Mouse (Mus musculus) C2C12 (cell line): ENCODE data around the gene Trim29. TPM values are rescaled to one million over a fixed set of nuclear protein-coding genes. Genes with fewer than 3 reads are reported as not detected.

Source experiments
- H3K27me3 ChIP-seq: one replicate; pipeline ENCODE4 v1.6.1; 2011; ENCODE audit not compliant: control insufficient read depth, insufficient read depth, insufficient read length
- H3K36me3 ChIP-seq: one replicate; pipeline ENCODE4 v1.6.1; 2011; ENCODE audit not compliant: control insufficient read depth, insufficient read depth
- H3K4me3 ChIP-seq: one replicate; pipeline ENCODE4 v1.5.1; 2011; ENCODE audit warnings: mild to moderate bottlenecking, control low read depth; ENCODE audit not compliant: poor library complexity, insufficient read depth, severe bottlenecking
- H3K79me2 ChIP-seq: one replicate; pipeline ENCODE4 v1.6.1; 2011; ENCODE audit not compliant: control insufficient read depth, insufficient read depth
- H3K79me3 ChIP-seq: one replicate; pipeline ENCODE4 v1.6.1; 2011; ENCODE audit warnings: low read depth, control low read depth
- H3ac ChIP-seq: one replicate; pipeline ENCODE3; 2011; ENCODE audit warnings: low read depth; ENCODE audit not compliant: control insufficient read depth, insufficient read length
- CEBPB ChIP-seq: IDR thresholded peaks from one replicate; pipeline ENCODE4 v1.6.1; 2011; ENCODE audit warnings: low read depth, mild to moderate bottlenecking, control low read depth, moderate library complexity
- CTCF ChIP-seq: IDR thresholded peaks from one replicate; pipeline ENCODE4 v1.5.1; 2011; ENCODE audit not compliant: control insufficient read depth, insufficient read depth, insufficient read length
- FOSL1 ChIP-seq: IDR thresholded peaks from one replicate; pipeline ENCODE4 v1.8.0; 2011; ENCODE audit warnings: mild to moderate bottlenecking, low read length; ENCODE audit not compliant: poor library complexity, insufficient read depth, severe bottlenecking
- MAX ChIP-seq: IDR thresholded peaks from one replicate; pipeline ENCODE4 v1.6.1; 2011; ENCODE audit warnings: mild to moderate bottlenecking, control low read depth
- MYOD1 ChIP-seq: IDR thresholded peaks from one replicate; pipeline ENCODE4 v1.6.1; 2011; ENCODE audit warnings: low read depth; ENCODE audit not compliant: control insufficient read depth, insufficient read length
- MYOG ChIP-seq: IDR thresholded peaks from one replicate; pipeline ENCODE4 v1.6.1; 2011; ENCODE audit not compliant: control insufficient read depth, insufficient read length; ENCODE audit errors: extremely low read depth
- USF1 ChIP-seq: IDR thresholded peaks from one replicate; pipeline ENCODE4 v1.6.1; 2011; ENCODE audit warnings: low read depth, mild to moderate bottlenecking, control low read depth, moderate library complexity
- polyA plus RNA-seq: library from polyadenylated mRNA; unstranded; fragments of >200 nt; fragmentation: generic; extraction: Trizol; gene quantifications from one replicate; pipeline ENCODE4 v1.2.1, GENCODE M21; 2012; ENCODE audit warnings: missing spikeins

The Trim29 gene
- polyA plus RNA-seq, 1 experiment, result 0.02 TPM

DNA sequence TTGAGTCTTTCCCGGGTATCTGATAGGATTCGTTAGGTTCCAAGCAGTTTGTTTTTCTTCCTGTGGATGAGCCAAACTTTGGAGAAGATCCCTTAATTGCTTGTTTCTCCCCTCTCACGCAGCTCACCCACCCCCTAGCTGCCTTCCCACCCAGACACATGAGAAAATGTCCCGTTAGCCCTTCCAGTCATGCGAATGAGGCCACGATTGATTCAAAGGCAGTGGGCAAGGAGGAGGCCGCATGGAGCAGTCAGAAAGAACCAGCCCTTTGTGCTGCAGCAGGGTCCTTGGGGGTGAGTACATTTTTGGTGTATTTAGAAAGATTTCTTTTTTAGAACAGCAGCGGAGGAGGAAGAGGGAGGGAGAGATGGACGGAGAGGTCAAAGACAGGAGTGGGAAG lies 45.5 kb upstream of the Trim29 start:
- H3K36me3 ChIP-seq, result no peaks in the 10 kb centered on the region
- H3K79me2 ChIP-seq, result no peaks in the 10 kb centered on the region
- no peak for TF ChIP-seq MYOD1
- no peak for TF ChIP-seq MAX
- no peak for TF ChIP-seq USF1
- no peak for TF ChIP-seq CEBPB
- no peak for TF ChIP-seq FOSL1
- TF ChIP-seq MYOG, result no peak
- TF ChIP-seq CTCF, result no peak
- H3K27me3 ChIP-seq, result no peaks in the 10 kb centered on the region
- no peaks in the 10 kb centered on the region for H3K79me3 ChIP-seq
- no peak overlapping the region for H3ac ChIP-seq
- H3K4me3 ChIP-seq, result no peak overlapping the region

DNA sequence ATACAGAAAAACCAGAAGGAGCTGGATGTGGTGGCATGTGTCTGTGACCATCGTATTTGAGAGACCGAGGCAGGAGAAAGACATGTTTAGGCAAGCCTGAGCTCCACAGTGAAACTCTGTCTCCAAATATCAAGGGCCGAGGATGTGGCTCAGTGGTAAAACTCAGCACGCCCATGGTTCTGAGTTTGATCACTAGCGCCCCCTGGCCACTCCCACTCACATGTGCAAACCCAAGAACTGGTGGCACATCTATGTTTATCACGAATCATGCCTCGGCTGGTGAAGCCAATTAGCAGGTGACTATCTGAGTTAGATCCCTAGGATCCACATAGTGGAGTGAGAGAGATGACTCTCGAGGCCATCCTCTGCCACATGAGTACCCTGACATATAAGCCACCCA lies 43.3 kb upstream of the Trim29 start:
- H3K4me3 ChIP-seq, result no peak overlapping the region
- TF ChIP-seq CTCF, result no peak
- no peak for TF ChIP-seq CEBPB
- TF ChIP-seq MAX, result no peak
- no peak for TF ChIP-seq USF1
- TF ChIP-seq MYOD1, result no peak
- no peak for TF ChIP-seq FOSL1
- no peak for TF ChIP-seq MYOG
- no peaks in the 10 kb centered on the region for H3K36me3 ChIP-seq
- no peaks in the 10 kb centered on the region for H3K79me2 ChIP-seq
- H3K79me3 ChIP-seq, result no peaks in the 10 kb centered on the region
- no peak overlapping the region for H3ac ChIP-seq
- no peaks in the 10 kb centered on the region for H3K27me3 ChIP-seq

- no peak overlapping the region for H3ac ChIP-seq
- H3K27me3 ChIP-seq, result no peaks in the 10 kb centered on the region
- TF ChIP-seq MYOG (no peak), MAX (no peak), MYOD1 (no peak), USF1 (no peak), FOSL1 (no peak), CEBPB (no peak), CTCF (no peak)
- H3K36me3 ChIP-seq, result no peaks in the 10 kb centered on the region
- no peak overlapping the region for H3K4me3 ChIP-seq
- H3K79me3 ChIP-seq, result no peaks in the 10 kb centered on the region
- H3K79me2 ChIP-seq, result no peaks in the 10 kb centered on the region
These were observed 41.5 kb upstream of the Trim29 start for GRCm38 (mm10) chr9:43269166-43269565.

- no peak overlapping the region for H3ac ChIP-seq
- no peaks in the 10 kb centered on the region for H3K79me3 ChIP-seq
- H3K4me3 ChIP-seq, result no peak overlapping the region
- no peaks in the 10 kb centered on the region for H3K79me2 ChIP-seq
- no peaks in the 10 kb centered on the region for H3K27me3 ChIP-seq
- no peaks in the 10 kb centered on the region for H3K36me3 ChIP-seq
- no peak for TF ChIP-seq USF1
These were observed 39.9 kb upstream of the Trim29 start for GRCm38 (mm10) chr9:43270723-43271252.

GRCm38 (mm10) chr9:43271761-43272518 lies 38.7 kb upstream of the Trim29 start:
- Histone ChIP-seq H3ac (no peak overlapping the region), H3K79me3 (no peaks in the 10 kb centered on the region), H3K36me3 (no peaks in the 10 kb centered on the region), H3K79me2 (no peaks in the 10 kb centered on the region), H3K4me3 (no peak overlapping the region), H3K27me3 (no peaks in the 10 kb centered on the region)
- no peak for TF ChIP-seq MYOG
- no peak for TF ChIP-seq CTCF
- no peak for TF ChIP-seq USF1
- no peak for TF ChIP-seq MAX
- no peak for TF ChIP-seq FOSL1
- no peak for TF ChIP-seq CEBPB
- no peak for TF ChIP-seq MYOD1

DNA sequence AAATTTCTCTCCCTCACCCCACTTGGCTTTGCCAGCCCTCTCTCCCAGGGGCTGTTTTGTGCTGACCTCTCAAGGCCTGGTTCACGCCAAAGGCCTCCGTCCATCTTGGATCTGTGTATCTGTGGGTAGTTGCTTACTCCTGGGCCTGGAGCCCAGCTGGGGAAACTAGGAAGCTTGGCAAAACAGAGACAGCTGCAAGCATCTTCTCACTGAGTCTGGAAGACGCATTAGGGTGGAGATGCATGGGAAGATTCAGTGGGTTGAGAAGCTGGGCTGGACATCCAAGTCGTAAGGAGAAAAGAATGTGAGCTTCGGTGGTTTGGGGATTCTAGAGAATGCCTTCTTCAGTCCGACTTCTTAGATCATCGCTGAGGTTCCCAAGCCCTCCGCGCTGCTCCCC lies 36.9 kb upstream of the Trim29 start:
- Histone ChIP-seq H3ac (no peak overlapping the region), H3K27me3 (no peaks in the 10 kb centered on the region), H3K79me3 (no peaks in the 10 kb centered on the region), H3K4me3 (no peak overlapping the region), H3K79me2 (no peaks in the 10 kb centered on the region), H3K36me3 (no peaks in the 10 kb centered on the region)
- TF ChIP-seq CTCF (no peak), FOSL1 (no peak), USF1 (no peak), CEBPB (no peak), MAX (no peak), MYOG (no peak), MYOD1 (no peak)
